Mouse (Mus musculus) bone marrow, adult 2 months (tissue): ENCODE data around the gene Gabra5. TPM values are rescaled to one million over a fixed set of nuclear protein-coding genes. Genes with fewer than 3 reads are reported as not detected.

ENCODE experiments used
- H3K27ac ChIP-seq: fragments of 200-500 bp; 2 replicates; pipeline ENCODE4 v1.5.1; 2012; ENCODE audit warnings: low read depth, mild to moderate bottlenecking, control low read depth, inconsistent platforms, low read length; ENCODE audit not compliant: control insufficient read depth, poor library complexity, insufficient read depth
- H3K4me1 ChIP-seq: fragments of 200-500 bp; 2 replicates; pipeline ENCODE4 v1.6.1; 2011; ENCODE audit warnings: low read length; ENCODE audit not compliant: control insufficient read depth, insufficient read depth
- H3K4me3 ChIP-seq: fragments of 200-500 bp; replicated peaks from 2 replicates; pipeline ENCODE3; 2011; ENCODE audit warnings: mild to moderate bottlenecking, low read depth, low read length, control low read depth; ENCODE audit not compliant: control insufficient read depth
- CTCF ChIP-seq: fragments of 200-500 bp; IDR thresholded peaks from 2 replicates; pipeline ENCODE4 v1.5.1; 2011; ENCODE audit warnings: low read length, control low read depth; ENCODE audit not compliant: control insufficient read depth, insufficient read depth
- POLR2A ChIP-seq: fragments of 200-500 bp; IDR thresholded peaks from 2 replicates; pipeline ENCODE4 v1.6.1; 2011; ENCODE audit warnings: low read depth, mild to moderate bottlenecking, control low read depth, low read length, borderline replicate concordance; ENCODE audit not compliant: control insufficient read depth
- WGBS: fragments of 180-500 bp; shearing (Covaris S2); methylation state at CpG from one replicate; pipeline ENCODE4 v1.1.7; 2018; 5-methylcytosine and 5-hydroxymethylcytosine counted together
- polyA plus RNA-seq: library from polyadenylated mRNA; stranded (reverse); fragments of >200 nt; gene quantifications from 2 replicates; pipeline ENCODE4 v1.2.4, GENCODE M21; 2011; ENCODE audit warnings: low replicate concordance; ENCODE audit not compliant: missing spikeins, insufficient read depth, insufficient read length

Gene Gabra5
- not detected in 2 replicates for polyA plus RNA-seq

GRCm38 (mm10) chr7:57509681-57510141 is at the start of gene Gabra5:
Gene Gabra5 (minus strand): TSS chr7:57510059.
- Histone ChIP-seq H3K4me1 (no peaks in the 10 kb centered on the region), H3K4me3 (no peak within 1 kb of the TSS), H3K27ac (no peak within 1 kb of the TSS; the same call in 1 of the 2 replicates)
- TF ChIP-seq POLR2A, result no peak
- no peak for TF ChIP-seq CTCF
- WGBS, result 3% methylated on average over 59 of the region's 59 CpGs

DNA sequence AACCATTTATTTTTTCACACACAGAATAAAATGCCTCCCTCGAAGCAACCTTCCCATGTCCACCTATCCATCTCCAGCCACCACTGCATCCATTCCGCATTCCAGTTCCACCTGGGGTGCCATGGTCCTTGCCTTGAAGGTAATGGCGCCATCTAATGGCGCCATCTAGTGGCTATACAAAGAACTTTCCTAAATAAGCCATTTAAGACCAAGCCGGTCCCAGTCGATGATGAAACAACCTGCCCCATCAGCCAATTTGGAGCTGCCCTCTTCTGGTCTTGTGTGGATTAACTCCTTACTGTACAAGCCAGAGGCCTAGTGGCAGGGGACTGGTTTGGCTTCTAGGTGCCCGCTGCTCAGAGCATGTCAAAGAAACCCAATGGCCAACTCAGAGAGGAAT is 28.7 kb upstream of the Gabra5 start:
- no peak for TF ChIP-seq CTCF
- TF ChIP-seq POLR2A, result no peak
- 22% methylated on average over 7 of the region's 7 CpGs for WGBS

DNA sequence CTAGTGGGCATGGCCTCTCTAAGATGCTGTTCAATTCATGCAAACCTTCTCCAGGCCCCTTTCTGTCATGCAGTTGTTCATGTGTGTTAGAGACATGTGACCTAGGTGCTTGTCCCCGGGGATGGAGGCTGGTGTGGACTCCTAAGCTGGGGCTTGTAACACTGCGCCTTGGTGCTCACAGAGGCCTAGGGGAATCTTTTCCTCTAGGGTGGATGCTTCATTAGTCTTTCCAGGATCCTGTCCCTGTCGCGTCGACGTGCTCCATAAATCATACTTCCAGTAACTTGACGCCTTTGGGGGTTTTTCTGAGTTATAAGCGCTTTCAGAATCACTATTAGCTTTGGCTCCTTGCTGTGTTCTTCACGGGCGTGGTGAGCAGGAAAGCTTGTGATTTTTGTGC is 22.8 kb upstream of the Gabra5 start:
- H3K4me3 ChIP-seq, result no peak overlapping the region
- H3K4me1 ChIP-seq, result no peaks in the 10 kb centered on the region
- 81% methylated on average over 10 of the region's 10 CpGs for WGBS
- H3K27ac ChIP-seq, result no peak overlapping the region
- TF ChIP-seq POLR2A (no peak), CTCF (no peak)

More for the DNA sequence above, 28.7 kb upstream of the Gabra5 start:
- H3K4me1 ChIP-seq, result no peaks in the 10 kb centered on the region
- no peak overlapping the region for H3K27ac ChIP-seq
- no peak overlapping the region for H3K4me3 ChIP-seq

DNA sequence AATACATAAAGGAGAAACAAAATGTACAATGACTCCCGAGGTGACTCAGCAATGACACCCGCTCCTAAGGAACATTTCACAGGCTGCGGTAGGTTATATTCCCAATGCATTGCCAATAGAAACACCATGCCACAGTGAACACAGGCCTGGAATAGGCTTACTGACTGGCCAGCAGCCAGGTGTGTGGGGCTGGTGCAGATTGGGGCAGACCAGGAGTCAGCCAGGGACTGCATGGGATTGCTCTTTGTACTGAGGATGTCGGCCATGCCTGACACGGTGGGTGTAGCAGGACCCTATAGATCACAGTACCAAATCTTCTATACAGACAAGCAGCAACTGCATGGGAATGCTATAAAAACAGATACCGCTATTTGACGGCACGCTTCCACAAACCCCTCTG is 20.1 kb upstream of the Gabra5 start:
- TF ChIP-seq CTCF (no peak), POLR2A (no peak)
- H3K4me1 ChIP-seq, result no peaks in the 10 kb centered on the region
- 83% methylated on average over 8 of the region's 8 CpGs for WGBS

DNA sequence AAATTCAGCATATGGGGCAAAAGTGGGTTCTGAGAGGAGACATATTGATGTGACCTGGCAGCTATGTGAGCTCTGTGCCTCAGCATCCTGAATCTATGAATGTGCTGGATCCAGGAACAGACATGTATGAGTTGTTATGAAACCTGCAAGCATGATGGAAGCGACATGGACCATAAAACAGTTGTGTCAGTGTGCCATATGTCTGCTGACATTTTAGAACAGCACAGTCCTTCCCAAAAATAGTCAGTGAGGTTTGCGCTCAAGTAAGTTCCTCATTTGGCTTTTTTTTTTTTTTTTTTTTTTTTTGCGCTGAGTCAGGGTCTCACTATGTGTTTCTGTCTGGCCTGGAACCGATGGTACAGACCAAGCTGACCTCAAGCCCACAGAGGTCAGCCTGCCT is 19.6 kb upstream of the Gabra5 start:
- TF ChIP-seq CTCF (no peak), POLR2A (no peak)
- Histone ChIP-seq H3K27ac (no peak overlapping the region), H3K4me1 (no peaks in the 10 kb centered on the region), H3K4me3 (no peak overlapping the region)
- WGBS, result 11% methylated on average over 4 of the region's 4 CpGs

More for the DNA sequence above, 20.1 kb upstream of the Gabra5 start:
- Histone ChIP-seq H3K4me3 (no peak overlapping the region), H3K27ac (no peak overlapping the region)

DNA sequence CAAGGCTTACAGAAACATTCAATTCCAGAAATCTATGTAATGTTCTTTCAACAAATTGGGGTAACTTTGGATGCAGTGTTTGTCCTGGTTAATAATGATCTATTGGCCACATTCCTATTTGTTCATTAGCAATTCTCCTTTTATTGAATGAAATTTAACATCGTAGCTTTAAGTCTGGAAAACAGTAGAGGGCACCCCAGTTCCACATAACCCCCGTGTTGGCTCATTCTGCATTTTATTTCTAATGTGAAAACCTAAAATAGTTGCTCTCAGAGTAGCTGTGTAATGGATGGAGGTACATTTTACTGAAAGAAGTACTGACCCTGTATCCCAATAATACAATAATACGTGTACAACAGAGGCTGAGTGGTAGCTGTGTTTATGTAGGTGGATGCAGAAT is 3.1 kb upstream of the Gabra5 start:
- Histone ChIP-seq H3K27ac (no peak overlapping the region), H3K4me3 (no peak overlapping the region), H3K4me1 (no peaks in the 10 kb centered on the region)
- 24% methylated on average over 3 of the region's 3 CpGs for WGBS
- TF ChIP-seq POLR2A (no peak), CTCF (no peak)

- TF ChIP-seq POLR2A (no peak), CTCF (no peak)
- Histone ChIP-seq H3K4me1 (no peaks in the 10 kb centered on the region), H3K27ac (no peak overlapping the region), H3K4me3 (no peak overlapping the region)
- WGBS, result 10% methylated on average over 66 of the region's 72 CpGs
Observed at GRCm38 (mm10) chr7:57508860-57509632, 813 bp downstream of the Gabra5 start.

- no peak overlapping the region for H3K4me3 ChIP-seq
- H3K27ac ChIP-seq, result no peak overlapping the region
- TF ChIP-seq CTCF (no peak), POLR2A (no peak)
- no peaks in the 10 kb centered on the region for H3K4me1 ChIP-seq
- WGBS, result 63% methylated on average over 4 of the region's 4 CpGs
Observed at GRCm38 (mm10) chr7:57502809-57503208, 7.0 kb downstream of the Gabra5 start.

DNA sequence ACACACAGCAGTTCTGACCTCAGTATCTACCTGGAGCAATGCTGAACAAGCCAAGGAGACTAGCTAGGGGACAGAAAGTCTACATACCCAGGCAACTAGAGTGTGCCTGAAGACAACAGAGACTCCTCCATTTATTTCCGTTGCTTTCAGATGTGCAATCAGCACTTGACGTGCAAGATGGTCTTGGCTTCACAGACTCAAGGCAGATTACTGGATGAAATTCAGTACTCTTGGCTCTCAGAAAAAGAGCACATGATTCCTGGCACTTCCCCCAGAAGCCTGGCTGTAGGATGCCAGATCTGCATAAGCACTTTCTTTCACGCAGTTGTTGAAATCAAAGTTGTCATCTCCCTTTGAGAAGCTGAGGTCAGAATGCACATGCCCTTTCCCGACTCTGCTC is 18.1 kb downstream of the Gabra5 start:
- Histone ChIP-seq H3K4me1 (no peaks in the 10 kb centered on the region; the same call in 1 of the 2 replicates), H3K27ac (no peak overlapping the region), H3K4me3 (no peak overlapping the region)
- TF ChIP-seq POLR2A (no peak), CTCF (no peak)
- WGBS, result 67% methylated on average over 4 of the region's 4 CpGs
